Mouse (Mus musculus) spleen, adult 2 months (tissue): ENCODE measurements at regions not wholly inside any gene's neighbourhood (a gene's known extent, or its start where the extent isn't known, plus 50 kb on each side); places are given as distances from the start of the nearest gene placed in this dataset.

ENCODE experiments used
- CTCF ChIP-seq: fragments of 200-500 bp; IDR thresholded peaks from 2 replicates; pipeline ENCODE4 v1.5.1; 2011; ENCODE audit warnings: mild to moderate bottlenecking, inconsistent platforms; ENCODE audit not compliant: insufficient read depth, insufficient read length, insufficient replicate concordance; ENCODE audit errors: extremely low read depth
- POLR2A ChIP-seq: fragments of 200-500 bp; IDR thresholded peaks from 2 replicates; pipeline ENCODE4 v1.6.1; 2011; ENCODE audit warnings: low read depth, low read length, inconsistent platforms

GRCm38 (mm10) chrX:19231823-19232222 is 249.3 kb downstream of the Tex13c3 start:
- no peak for TF ChIP-seq CTCF
- no peak for TF ChIP-seq POLR2A
